Mouse (Mus musculus): Measurements from ENCODE around the gene Il3. TPM values are rescaled to one million over a fixed set of nuclear protein-coding genes. Genes with fewer than 3 reads are reported as not detected.

The Il3 gene
- polyA plus RNA-seq, 1 experiment from 2014 or later: not detected

- Histone ChIP-seq H3K36me3 (replicated peaks; ENCODE audit: control insufficient read depth, insufficient read depth) (no peaks in the 10 kb centered on the region), H3K27ac (no peak overlapping the region), H3K27me3 (ENCODE audit: control insufficient read depth, insufficient read depth, low read length) (no peaks in the 10 kb centered on the region), H3K4me3 (replicated peaks; ENCODE audit: low read length) (no peak overlapping the region), H3K4me2 (replicated peaks) (no peak overlapping the region), H3K9ac (no peak overlapping the region), H3K4me1 (replicated peaks; ENCODE audit: control insufficient read depth, insufficient read depth, low read length) (no peaks in the 10 kb centered on the region), H3K9me3 (ENCODE audit: control insufficient read depth, low read length) (peaks cover 4% of the 10 kb centered on the region; the same call in 1 of the 2 replicates)
- WGBS: 71% methylated on average over 12 of the region's 12 CpGs
- DNase-seq (ENCODE audit: low spot score) (no peak), ATAC-seq (ENCODE audit: low FRiP score) (no peak)
Measured at GRCm38 (mm10) chr11:54293980-54294807, 27.1 kb upstream of the Il3 start.

GRCm38 (mm10) chr11:54292163-54292562 lies 25.1 kb upstream of the Il3 start:
- no peak overlapping the region for H3K9ac ChIP-seq
- H3K4me1 ChIP-seq (replicated peaks; ENCODE audit: control insufficient read depth, insufficient read depth, low read length): no peaks in the 10 kb centered on the region
- no peaks in the 10 kb centered on the region for H3K27me3 ChIP-seq (ENCODE audit: control insufficient read depth, insufficient read depth, low read length)
- WGBS: 86% methylated on average over 2 of the region's 2 CpGs
- H3K9me3 ChIP-seq (ENCODE audit: control insufficient read depth, low read length): no peaks in the 10 kb centered on the region
- H3K36me3 ChIP-seq (replicated peaks; ENCODE audit: control insufficient read depth, insufficient read depth): no peaks in the 10 kb centered on the region
- no peak for DNase-seq (ENCODE audit: low spot score)
- no peak for ATAC-seq (ENCODE audit: low FRiP score)
- H3K4me3 ChIP-seq (replicated peaks; ENCODE audit: low read length): no peak overlapping the region
- no peak overlapping the region for H3K27ac ChIP-seq
- H3K4me2 ChIP-seq (replicated peaks): no peak overlapping the region

DNA sequence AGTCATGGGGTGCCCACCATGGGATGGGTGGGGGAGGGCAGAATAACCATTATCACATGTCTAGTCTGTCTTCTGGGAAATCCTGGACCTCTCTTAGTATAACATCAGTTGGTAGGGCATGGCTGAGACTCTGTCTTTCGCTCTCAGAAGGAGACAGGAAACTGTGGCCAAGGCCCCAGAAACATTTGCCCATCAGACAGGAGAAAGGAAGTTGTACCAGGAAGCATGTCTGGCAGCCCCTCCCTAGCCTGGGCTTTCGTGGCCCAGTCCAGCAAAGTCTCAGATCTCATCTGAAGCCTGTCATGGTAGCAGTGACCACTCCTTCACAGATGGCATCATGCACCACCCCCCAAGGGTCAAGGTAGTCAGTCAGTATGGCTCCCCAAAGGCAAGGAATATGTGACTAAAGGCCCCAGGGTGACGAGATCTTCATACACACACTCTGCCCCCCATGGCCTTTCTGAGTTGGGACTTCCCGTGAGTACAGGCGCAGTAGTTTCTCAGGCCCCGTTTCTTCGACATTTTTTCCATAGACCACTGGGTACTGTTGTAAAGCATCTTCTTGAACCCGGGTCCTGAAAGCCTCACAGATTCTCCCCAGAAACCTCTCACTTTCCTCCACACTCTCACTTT lies 20.9 kb upstream of the Il3 start:
- WGBS: 87% methylated on average over 8 of the region's 8 CpGs
- Histone ChIP-seq H3K27me3 (ENCODE audit: control insufficient read depth, insufficient read depth, low read length) (no peaks in the 10 kb centered on the region), H3K36me3 (replicated peaks; ENCODE audit: control insufficient read depth, insufficient read depth) (no peaks in the 10 kb centered on the region), H3K27ac (no peak overlapping the region), H3K9me3 (ENCODE audit: control insufficient read depth, low read length) (no peaks in the 10 kb centered on the region), H3K9ac (no peak overlapping the region), H3K4me3 (replicated peaks; ENCODE audit: low read length) (no peak overlapping the region), H3K4me2 (replicated peaks) (no peak overlapping the region), H3K4me1 (replicated peaks; ENCODE audit: control insufficient read depth, insufficient read depth, low read length) (no peaks in the 10 kb centered on the region)
- ATAC-seq (ENCODE audit: low FRiP score) (no peak), DNase-seq (ENCODE audit: low spot score) (no peak)

GRCm38 (mm10) chr11:54271437-54271949 lies 4.4 kb upstream of the Il3 start:
- no peaks in the 10 kb centered on the region for H3K36me3 ChIP-seq (replicated peaks; ENCODE audit: control insufficient read depth, insufficient read depth)
- no peak overlapping the region for H3K4me3 ChIP-seq (replicated peaks; ENCODE audit: low read length)
- no peaks in the 10 kb centered on the region for H3K9me3 ChIP-seq (ENCODE audit: control insufficient read depth, low read length)
- H3K4me1 ChIP-seq (replicated peaks; ENCODE audit: control insufficient read depth, insufficient read depth, low read length): no peaks in the 10 kb centered on the region
- H3K9ac ChIP-seq: no peak overlapping the region
- H3K27ac ChIP-seq: no peak overlapping the region
- no peak overlapping the region for H3K4me2 ChIP-seq (replicated peaks)
- ATAC-seq (ENCODE audit: low FRiP score) (no peak), DNase-seq (ENCODE audit: low spot score) (no peak)
- H3K27me3 ChIP-seq (ENCODE audit: control insufficient read depth, insufficient read depth, low read length): no peaks in the 10 kb centered on the region
- 85% methylated on average over 5 of the region's 5 CpGs for WGBS

DNA sequence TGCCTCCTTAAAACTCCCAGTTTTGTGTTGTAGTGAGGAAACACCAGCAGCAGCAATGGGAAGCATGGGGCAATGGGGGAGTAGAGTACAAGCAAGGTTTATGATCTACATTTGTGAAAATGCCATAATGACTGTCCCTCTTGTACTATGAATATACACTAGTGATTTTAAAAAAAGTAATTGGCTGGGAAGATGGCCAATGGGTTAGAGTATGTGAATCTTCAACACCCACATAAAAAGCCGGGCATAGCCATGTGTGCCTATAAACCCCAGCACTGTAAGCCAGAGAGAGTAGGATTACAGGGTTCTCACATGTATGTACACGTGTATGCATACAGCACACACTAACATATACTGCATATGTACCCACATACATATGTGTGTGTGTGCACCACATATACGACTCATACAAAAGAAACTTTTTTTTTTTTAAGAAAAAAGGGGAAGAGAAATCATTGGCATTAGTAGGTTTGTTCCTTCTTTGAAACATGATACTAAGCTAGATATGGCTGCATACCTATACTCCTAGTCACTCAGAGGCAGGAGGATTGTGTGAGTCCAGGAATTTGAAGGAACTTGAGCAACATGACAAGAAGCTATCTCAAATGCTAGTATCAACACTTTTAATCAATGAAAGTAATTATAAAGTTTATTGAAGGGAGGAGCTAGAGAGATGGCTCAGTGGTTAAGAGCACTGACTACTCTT lies 2.3 kb upstream of the Il3 start:
- no peaks in the 10 kb centered on the region for H3K4me1 ChIP-seq (replicated peaks; ENCODE audit: control insufficient read depth, insufficient read depth, low read length)
- no peaks in the 10 kb centered on the region for H3K36me3 ChIP-seq (replicated peaks; ENCODE audit: control insufficient read depth, insufficient read depth)
- H3K27ac ChIP-seq: no peak overlapping the region
- WGBS: 80% methylated on average over 3 of the region's 3 CpGs
- H3K9ac ChIP-seq: no peak overlapping the region
- ATAC-seq (ENCODE audit: low FRiP score) (no peak), DNase-seq (ENCODE audit: low spot score) (no peak)
- no peak overlapping the region for H3K4me3 ChIP-seq (replicated peaks; ENCODE audit: low read length)
- H3K4me2 ChIP-seq (replicated peaks): no peak overlapping the region
- no peaks in the 10 kb centered on the region for H3K9me3 ChIP-seq (ENCODE audit: control insufficient read depth, low read length)
- no peaks in the 10 kb centered on the region for H3K27me3 ChIP-seq (ENCODE audit: control insufficient read depth, insufficient read depth, low read length)

DNA sequence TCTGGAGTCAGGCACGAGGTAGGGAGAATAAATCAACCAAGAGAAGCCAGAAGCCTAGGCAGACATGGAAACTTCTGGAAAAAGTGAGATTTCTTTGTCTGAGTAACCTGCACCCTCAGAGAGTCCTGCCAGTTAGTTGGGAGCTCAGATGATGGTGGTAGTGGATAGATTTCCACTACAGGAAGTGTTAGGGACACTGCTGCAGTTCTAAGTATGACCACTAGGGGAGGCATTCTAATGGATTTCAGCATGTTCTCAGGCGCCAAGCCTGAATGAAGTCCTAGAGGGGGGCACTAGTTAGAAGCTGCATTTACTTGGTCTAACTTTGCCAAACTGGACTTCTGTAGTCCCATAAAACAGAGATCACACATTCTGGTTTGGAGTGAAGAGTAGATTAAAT lies 2.5 kb downstream of the Il3 start:
- 52% methylated on average over 2 of the region's 2 CpGs for WGBS

DNA sequence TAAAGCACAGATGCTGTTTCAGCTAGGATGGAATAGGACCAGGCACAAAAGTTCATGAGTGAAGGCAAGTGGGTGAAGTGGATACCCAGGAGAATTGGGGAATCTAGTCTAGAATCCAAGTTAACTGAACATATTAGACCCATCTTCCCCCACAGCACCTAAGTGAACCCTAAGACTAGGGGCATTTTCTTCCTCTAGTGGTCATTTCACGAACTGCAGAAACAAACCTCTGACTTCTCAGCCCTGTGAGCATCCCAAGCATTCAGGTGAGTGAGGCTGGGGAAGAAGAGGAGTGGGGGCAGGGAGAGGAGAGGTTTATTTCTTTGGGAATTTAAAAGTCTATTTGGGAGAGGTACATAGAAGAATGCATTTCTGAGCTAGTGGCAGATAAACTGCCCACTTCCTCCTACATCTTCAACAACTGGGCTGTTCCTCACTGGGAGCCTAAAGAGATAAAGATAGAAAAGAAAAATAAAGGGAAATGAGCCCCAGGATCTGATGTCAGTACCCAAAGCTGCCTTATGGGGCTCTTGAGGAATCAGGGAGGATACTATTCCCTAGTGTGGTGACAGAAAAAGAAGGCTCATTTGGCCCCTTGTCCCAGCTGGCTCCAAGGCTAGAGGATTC lies 3.6 kb downstream of the Il3 start:
- no peak overlapping the region for H3K9ac ChIP-seq
- no peak for ATAC-seq (ENCODE audit: low FRiP score)
- WGBS: 0% methylated on average over 1 of the region's 1 CpGs

More for the DNA sequence above, 2.5 kb downstream of the Il3 start:
- Histone ChIP-seq H3K4me3 (replicated peaks; ENCODE audit: low read length) (no peak overlapping the region), H3K4me2 (replicated peaks) (no peak overlapping the region), H3K27me3 (ENCODE audit: control insufficient read depth, insufficient read depth, low read length) (no peaks in the 10 kb centered on the region), H3K27ac (no peak overlapping the region), H3K9ac (no peak overlapping the region), H3K9me3 (ENCODE audit: control insufficient read depth, low read length) (no peaks in the 10 kb centered on the region), H3K36me3 (replicated peaks; ENCODE audit: control insufficient read depth, insufficient read depth) (no peaks in the 10 kb centered on the region), H3K4me1 (replicated peaks; ENCODE audit: control insufficient read depth, insufficient read depth, low read length) (no peaks in the 10 kb centered on the region)
- DNase-seq (ENCODE audit: low spot score): peak; percentile 75
- no peak for ATAC-seq (ENCODE audit: low FRiP score)

DNA sequence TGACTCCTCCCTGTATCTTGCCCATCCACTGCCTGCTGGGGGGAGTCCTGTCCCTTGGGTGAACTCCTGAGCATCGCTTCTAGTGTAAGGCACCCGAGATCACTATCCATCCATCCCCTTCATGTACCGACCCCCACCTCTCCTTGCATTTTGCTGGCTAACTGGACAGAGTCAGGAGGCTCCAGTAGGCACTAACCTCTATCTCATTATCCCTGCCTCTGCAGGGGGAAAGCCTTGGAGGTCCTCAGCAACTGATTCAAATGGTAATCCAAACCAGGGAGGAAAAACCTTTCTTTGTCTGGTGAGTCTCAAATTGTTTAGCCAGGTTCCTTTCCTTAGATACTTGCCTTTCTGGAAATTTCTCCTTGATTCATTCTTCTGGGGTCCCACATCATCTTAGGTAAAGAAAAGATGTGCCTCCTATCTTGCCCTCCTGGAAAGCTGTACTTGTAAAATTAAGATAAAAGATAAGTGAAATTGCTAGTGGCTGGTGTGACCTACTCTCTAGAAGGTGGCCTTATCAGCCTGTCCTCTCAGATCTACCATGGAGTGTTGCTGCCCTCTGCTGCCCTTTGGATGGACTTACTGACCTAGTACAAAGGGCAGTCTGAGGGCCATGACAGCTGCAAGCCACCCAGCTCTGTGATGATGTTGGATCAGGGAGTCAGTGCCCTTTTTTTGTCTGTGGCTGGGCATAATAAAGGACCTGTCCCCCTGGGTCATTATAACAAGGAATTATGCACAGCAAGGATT lies 10.3 kb downstream of the Il3 start:
- Histone ChIP-seq H3K27me3 (ENCODE audit: control insufficient read depth, insufficient read depth, low read length) (no peaks in the 10 kb centered on the region), H3K27ac (no peak overlapping the region), H3K4me3 (replicated peaks; ENCODE audit: low read length) (no peak overlapping the region), H3K36me3 (replicated peaks; ENCODE audit: control insufficient read depth, insufficient read depth) (no peaks in the 10 kb centered on the region), H3K9me3 (ENCODE audit: control insufficient read depth, low read length) (no peaks in the 10 kb centered on the region), H3K9ac (no peak overlapping the region), H3K4me2 (replicated peaks) (no peak overlapping the region), H3K4me1 (replicated peaks; ENCODE audit: control insufficient read depth, insufficient read depth, low read length) (no peaks in the 10 kb centered on the region)
- ATAC-seq (ENCODE audit: low FRiP score) (peak; percentile 78; the same call in 1 of the 2 replicates), DNase-seq (ENCODE audit: low spot score) (peak; percentile 81)
- WGBS: 37% methylated on average over 3 of the region's 3 CpGs

More for the DNA sequence above, 3.6 kb downstream of the Il3 start:
- H3K27ac ChIP-seq: no peak overlapping the region
- H3K27me3 ChIP-seq (ENCODE audit: control insufficient read depth, insufficient read depth, low read length): no peaks in the 10 kb centered on the region
- H3K9me3 ChIP-seq (ENCODE audit: control insufficient read depth, low read length): no peaks in the 10 kb centered on the region
- no peaks in the 10 kb centered on the region for H3K4me1 ChIP-seq (replicated peaks; ENCODE audit: control insufficient read depth, insufficient read depth, low read length)
- no peak overlapping the region for H3K4me3 ChIP-seq (replicated peaks; ENCODE audit: low read length)
- H3K36me3 ChIP-seq (replicated peaks; ENCODE audit: control insufficient read depth, insufficient read depth): no peaks in the 10 kb centered on the region
- no peak overlapping the region for H3K4me2 ChIP-seq (replicated peaks)
- DNase-seq (ENCODE audit: low spot score): no peak
